Mouse (Mus musculus): Measurements from ENCODE around the gene Nt5c. TPM values are rescaled to one million over a fixed set of nuclear protein-coding genes. Genes with fewer than 3 reads are reported as not detected.

The Nt5c gene
- total RNA-seq, 1 experiment = 50.5 TPM

- no peak for DNase-seq (ENCODE audit: low read depth, low spot score)
- in situ Hi-C loops (cut with MboI; ENCODE audit: low sequenced_read_pairs in 2 of 2, unreplicated experiment in 2 of 2) = no loop called here
- no peak overlapping the region for H3K27ac ChIP-seq (ENCODE audit: insufficient read depth, low read depth, low read length, poor library complexity, severe bottlenecking)
These were observed 42.7 kb downstream of the Nt5c start for GRCm38 (mm10) chr11:115448998-115449397.

GRCm38 (mm10) chr11:115448075-115448474 is 43.6 kb downstream of the Nt5c start:
- no peaks in the 10 kb centered on the region for H3K36me3 ChIP-seq (ENCODE audit: control insufficient read depth, insufficient read depth, low read length, poor library complexity, severe bottlenecking)
- H3K4me3 ChIP-seq (ENCODE audit: insufficient read depth in 1 of 2, low read depth in 1 of 2, low read length in 2 of 2, poor library complexity in 1 of 2, severe bottlenecking in 1 of 2) = peak overlapping the region; percentile 51 to 52
- no peaks in the 10 kb centered on the region for H3K9me3 ChIP-seq (ENCODE audit: control insufficient read depth, insufficient read depth, low read depth, low read length)
- no peak for DNase-seq (ENCODE audit: low read depth, low spot score)
- TF ChIP-seq ZNF384 (IDR thresholded peaks at IDR 0.05; ENCODE audit: low read depth, low read length) (no peak), HCFC1 (IDR thresholded peaks at IDR 0.05; ENCODE audit: borderline replicate concordance, insufficient read depth, low read length) (no peak), ZC3H11A (IDR thresholded peaks at IDR 0.05; ENCODE audit: borderline replicate concordance, low read depth, low read length) (no peak), MAFK (IDR thresholded peaks at IDR 0.05; ENCODE audit: insufficient read depth, low read depth, low read length) (no peak), CHD2 (IDR thresholded peaks at IDR 0.05; ENCODE audit: low read depth, low read length) (no peak)
- peaks cover 0 to 1% of the 10 kb centered on the region in 2 experiments; a peak in 1 of 4 replicates for H3K4me1 ChIP-seq (ENCODE audit: control insufficient read depth in 2 of 2, insufficient read depth in 2 of 2, low read length in 2 of 2, poor library complexity in 1 of 2)
- peak overlapping the region; percentile 42; the same call in 1 of the 2 replicates for H3K9ac ChIP-seq (ENCODE audit: insufficient read depth, low read depth, low read length, poor library complexity, severe bottlenecking)
- no peak overlapping the region for H3K27ac ChIP-seq (ENCODE audit: insufficient read depth, low read depth, low read length, poor library complexity, severe bottlenecking)
- in situ Hi-C loops (cut with MboI; ENCODE audit: low sequenced_read_pairs in 2 of 2, unreplicated experiment in 2 of 2) = no loop called here

More at GRCm38 (mm10) chr11:115448998-115449397, 42.7 kb downstream of the Nt5c start:
- Histone ChIP-seq H3K9ac (ENCODE audit: insufficient read depth, low read depth, low read length, poor library complexity, severe bottlenecking) (no peak overlapping the region), H3K4me1 (ENCODE audit: control insufficient read depth in 2 of 2, insufficient read depth in 2 of 2, low read length in 2 of 2, poor library complexity in 1 of 2) (peaks cover 0 to 1% of the 10 kb centered on the region in 2 experiments; a peak in 1 of 4 replicates), H3K4me3 (ENCODE audit: insufficient read depth in 1 of 2, low read depth in 1 of 2, low read length in 2 of 2, poor library complexity in 1 of 2, severe bottlenecking in 1 of 2) (no peak overlapping the region), H3K36me3 (ENCODE audit: control insufficient read depth, insufficient read depth, low read length, poor library complexity, severe bottlenecking) (no peaks in the 10 kb centered on the region), H3K9me3 (ENCODE audit: control insufficient read depth, insufficient read depth, low read depth, low read length) (no peaks in the 10 kb centered on the region)
- no peak for TF ChIP-seq CHD2 (IDR thresholded peaks at IDR 0.05; ENCODE audit: low read depth, low read length)
- TF ChIP-seq HCFC1 (IDR thresholded peaks at IDR 0.05; ENCODE audit: borderline replicate concordance, insufficient read depth, low read length) = no peak
- no peak for TF ChIP-seq MAFK (IDR thresholded peaks at IDR 0.05; ENCODE audit: insufficient read depth, low read depth, low read length)
- no peak for TF ChIP-seq ZC3H11A (IDR thresholded peaks at IDR 0.05; ENCODE audit: borderline replicate concordance, low read depth, low read length)
- TF ChIP-seq ZNF384 (IDR thresholded peaks at IDR 0.05; ENCODE audit: low read depth, low read length) = no peak

- H3K9ac ChIP-seq (ENCODE audit: insufficient read depth, low read depth, low read length, poor library complexity, severe bottlenecking) = peak overlapping the region; percentile 42; the same call in 1 of the 2 replicates
- in situ Hi-C loops (cut with MboI; ENCODE audit: low sequenced_read_pairs in 2 of 2, unreplicated experiment in 2 of 2) = no loop called here
- no peaks in the 10 kb centered on the region for H3K36me3 ChIP-seq (ENCODE audit: control insufficient read depth, insufficient read depth, low read length, poor library complexity, severe bottlenecking)
- H3K4me1 ChIP-seq (ENCODE audit: control insufficient read depth in 2 of 2, insufficient read depth in 2 of 2, low read length in 2 of 2, poor library complexity in 1 of 2) = peaks cover 0 to 1% of the 10 kb centered on the region in 2 experiments; a peak in 1 of 4 replicates
- no peak for TF ChIP-seq ZC3H11A (IDR thresholded peaks at IDR 0.05; ENCODE audit: borderline replicate concordance, low read depth, low read length)
- TF ChIP-seq CHD2 (IDR thresholded peaks at IDR 0.05; ENCODE audit: low read depth, low read length) = no peak
- no peak for TF ChIP-seq ZNF384 (IDR thresholded peaks at IDR 0.05; ENCODE audit: low read depth, low read length)
- no peak for TF ChIP-seq HCFC1 (IDR thresholded peaks at IDR 0.05; ENCODE audit: borderline replicate concordance, insufficient read depth, low read length)
- no peak for TF ChIP-seq MAFK (IDR thresholded peaks at IDR 0.05; ENCODE audit: insufficient read depth, low read depth, low read length)
- no peak for DNase-seq (ENCODE audit: low read depth, low spot score)
- no peak overlapping the region for H3K27ac ChIP-seq (ENCODE audit: insufficient read depth, low read depth, low read length, poor library complexity, severe bottlenecking)
- no peaks in the 10 kb centered on the region for H3K9me3 ChIP-seq (ENCODE audit: control insufficient read depth, insufficient read depth, low read depth, low read length)
- H3K4me3 ChIP-seq (ENCODE audit: insufficient read depth in 1 of 2, low read depth in 1 of 2, low read length in 2 of 2, poor library complexity in 1 of 2, severe bottlenecking in 1 of 2) = peak overlapping the region; percentile 51 to 52; a peak in 3 of 4 replicates
These were observed 44.3 kb downstream of the Nt5c start for GRCm38 (mm10) chr11:115447321-115447885.

DNA sequence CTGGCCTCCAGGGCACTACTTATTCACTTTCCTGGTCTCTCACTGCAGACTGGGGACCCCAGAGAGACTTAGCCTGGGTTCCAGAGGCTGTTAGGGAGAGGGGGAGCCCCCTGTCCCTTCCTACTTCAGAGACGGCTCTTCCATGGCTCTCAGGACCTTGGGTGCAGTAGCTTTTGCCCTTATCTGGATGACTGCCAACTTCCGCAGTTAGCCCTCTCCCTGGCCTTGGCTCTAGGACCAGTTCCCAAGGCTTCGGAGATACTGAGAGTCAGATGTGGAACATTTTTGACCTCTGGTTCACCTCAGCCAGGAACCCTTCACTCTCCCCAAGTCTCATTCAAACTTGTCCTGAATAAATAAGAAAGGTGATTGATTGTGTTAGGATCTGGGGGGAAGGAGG is 44.8 kb downstream of the Nt5c start:
- no peaks in the 10 kb centered on the region for H3K9me3 ChIP-seq (ENCODE audit: control insufficient read depth, insufficient read depth, low read depth, low read length)
- H3K36me3 ChIP-seq (ENCODE audit: control insufficient read depth, insufficient read depth, low read length, poor library complexity, severe bottlenecking) = no peaks in the 10 kb centered on the region
- TF ChIP-seq ZNF384 (IDR thresholded peaks at IDR 0.05; ENCODE audit: low read depth, low read length) (no peak), MAFK (IDR thresholded peaks at IDR 0.05; ENCODE audit: insufficient read depth, low read depth, low read length) (no peak), CHD2 (IDR thresholded peaks at IDR 0.05; ENCODE audit: low read depth, low read length) (no peak), HCFC1 (IDR thresholded peaks at IDR 0.05; ENCODE audit: borderline replicate concordance, insufficient read depth, low read length) (no peak), ZC3H11A (IDR thresholded peaks at IDR 0.05; ENCODE audit: borderline replicate concordance, low read depth, low read length) (no peak)
- no peak overlapping the region for H3K9ac ChIP-seq (ENCODE audit: insufficient read depth, low read depth, low read length, poor library complexity, severe bottlenecking)
- H3K27ac ChIP-seq (ENCODE audit: insufficient read depth, low read depth, low read length, poor library complexity, severe bottlenecking) = no peak overlapping the region
- no peak for DNase-seq (ENCODE audit: low read depth, low spot score)
- in situ Hi-C loops (cut with MboI; ENCODE audit: low sequenced_read_pairs in 2 of 2, unreplicated experiment in 2 of 2) = no loop called here
- peaks cover 0 to 1% of the 10 kb centered on the region in 2 experiments; a peak in 1 of 4 replicates for H3K4me1 ChIP-seq (ENCODE audit: control insufficient read depth in 2 of 2, insufficient read depth in 2 of 2, low read length in 2 of 2, poor library complexity in 1 of 2)
- no peak overlapping the region for H3K4me3 ChIP-seq (ENCODE audit: insufficient read depth in 1 of 2, low read depth in 1 of 2, low read length in 2 of 2, poor library complexity in 1 of 2, severe bottlenecking in 1 of 2)

Measured in ES-E14 (cell line).